Mouse (Mus musculus) neural tube, embryonic 12.5 days (tissue): ENCODE measurements around the gene Zfyve27. TPM values are rescaled to one million over a fixed set of nuclear protein-coding genes. Genes with fewer than 3 reads are reported as not detected.

Experiments
- ATAC-seq: fragments of 200-750 bp; cut with Nextera tagmentation; 2 replicates; pipeline ENCODE4 v1.8.0; 2017; ENCODE audit warnings: low read depth, mild to moderate bottlenecking, moderate TSS enrichment, moderate library complexity; ENCODE audit not compliant: low FRiP score
- H3K27ac ChIP-seq: fragments of 300-500 bp; sonication (generic); 2 replicates; pipeline ENCODE4 v1.5.1; 2016
- H3K27me3 ChIP-seq: fragments of 300-500 bp; sonication (generic); replicated peaks from 2 replicates; pipeline ENCODE4 v1.6.1; 2016; ENCODE audit warnings: mild to moderate bottlenecking
- H3K36me3 ChIP-seq: fragments of 300-500 bp; sonication (generic); 2 replicates; pipeline ENCODE4 v1.6.1; 2016; ENCODE audit warnings: mild to moderate bottlenecking
- H3K4me1 ChIP-seq: fragments of 300-500 bp; sonication (generic); 2 replicates; pipeline ENCODE4 v1.6.1; 2016
- H3K4me2 ChIP-seq: fragments of 300-500 bp; sonication (generic); replicated peaks from 2 replicates; pipeline ENCODE4 v1.6.1; 2016; ENCODE audit warnings: mild to moderate bottlenecking
- H3K4me3 ChIP-seq: fragments of 300-500 bp; sonication (generic); 2 replicates; pipeline ENCODE4 v1.5.1; 2016
- H3K9ac ChIP-seq: fragments of 300-500 bp; sonication (generic); 2 replicates; pipeline ENCODE4 v1.6.1; 2016; ENCODE audit warnings: mild to moderate bottlenecking
- H3K9me3 ChIP-seq: fragments of 300-500 bp; sonication (generic); 2 replicates; pipeline ENCODE4 v1.6.1; 2016; ENCODE audit warnings: mild to moderate bottlenecking
- WGBS: fragments of 180-500 bp; shearing (Covaris S2); methylation state at CpG from one replicate; pipeline ENCODE4 v1.1.7; 2016; 5-methylcytosine and 5-hydroxymethylcytosine counted together
- polyA plus RNA-seq: library from polyadenylated mRNA; unstranded; fragments of >200 nt; fragmentation: Nextera tagmentation; extraction: Ambion mirVana; gene quantifications from 2 replicates; pipeline ENCODE4 v1.2.1, GENCODE M21; 2016

Zfyve27 gene
- polyA plus RNA-seq, 1 experiment from 2014 or later: 59.1 TPM

GRCm38 (mm10) chr19:42129509-42130293 is 34.0 kb upstream of the Zfyve27 start:
- Histone ChIP-seq H3K9ac (no peak overlapping the region), H3K27ac (no peak overlapping the region), H3K27me3 (0 out of 2 replicates have a peak, but pooled peaks cover 4% of the 10 kb centered on the region), H3K4me2 (peak overlapping the region; percentile 93), H3K4me1 (peaks cover 21% of the 10 kb centered on the region), H3K4me3 (peak overlapping the region; percentile 49; the same call in 1 of the 2 replicates), H3K36me3 (peaks cover 3% of the 10 kb centered on the region; the same call in 1 of the 2 replicates), H3K9me3 (no peaks in the 10 kb centered on the region)
- 12% methylated on average over 14 of the region's 14 CpGs for WGBS
- peak; percentile 35 for ATAC-seq

GRCm38 (mm10) chr19:42130294-42130606 is 33.5 kb upstream of the Zfyve27 start:
- Histone ChIP-seq H3K36me3 (no peaks in the 10 kb centered on the region), H3K27ac (no peak overlapping the region)

GRCm38 (mm10) chr19:42131101-42131500 is 32.6 kb upstream of the Zfyve27 start:
- Histone ChIP-seq H3K4me3 (no peak overlapping the region), H3K9me3 (no peaks in the 10 kb centered on the region), H3K27me3 (0 out of 2 replicates have a peak, but pooled peaks cover 4% of the 10 kb centered on the region), H3K36me3 (no peaks in the 10 kb centered on the region), H3K27ac (no peak overlapping the region), H3K4me2 (no peak overlapping the region), H3K4me1 (peaks cover 21% of the 10 kb centered on the region), H3K9ac (no peak overlapping the region)
- ATAC-seq: no peak
- WGBS: 62% methylated on average over 5 of the region's 5 CpGs

More at GRCm38 (mm10) chr19:42130294-42130606, 33.5 kb upstream of the Zfyve27 start:
- H3K9me3 ChIP-seq: no peaks in the 10 kb centered on the region
- WGBS: 55% methylated on average over 3 of the region's 3 CpGs
- peak overlapping the region; percentile 93; the same call in 1 of the 2 replicates for H3K4me2 ChIP-seq
- no peak overlapping the region for H3K9ac ChIP-seq
- no peak overlapping the region for H3K4me3 ChIP-seq
- peaks cover 21% of the 10 kb centered on the region for H3K4me1 ChIP-seq
- H3K27me3 ChIP-seq: 0 out of 2 replicates have a peak, but pooled peaks cover 4% of the 10 kb centered on the region
- no peak for ATAC-seq

GRCm38 (mm10) chr19:42135070-42135469 is 28.7 kb upstream of the Zfyve27 start:
- H3K4me2 ChIP-seq: no peak overlapping the region
- no peaks in the 10 kb centered on the region for H3K9me3 ChIP-seq
- no peak overlapping the region for H3K9ac ChIP-seq

GRCm38 (mm10) chr19:42136126-42136525 is 27.6 kb upstream of the Zfyve27 start:
- H3K4me3 ChIP-seq: no peak overlapping the region
- WGBS: 21% methylated on average over 5 of the region's 5 CpGs
- no peak overlapping the region for H3K27ac ChIP-seq
- no peaks in the 10 kb centered on the region for H3K9me3 ChIP-seq
- no peaks in the 10 kb centered on the region for H3K4me1 ChIP-seq
- H3K9ac ChIP-seq: no peak overlapping the region
- H3K4me2 ChIP-seq: no peak overlapping the region
- no peaks in the 10 kb centered on the region for H3K36me3 ChIP-seq
- no peak for ATAC-seq
- no peaks in the 10 kb centered on the region for H3K27me3 ChIP-seq

More at GRCm38 (mm10) chr19:42135070-42135469, 28.7 kb upstream of the Zfyve27 start:
- ATAC-seq: no peak
- Histone ChIP-seq H3K4me3 (no peak overlapping the region), H3K27ac (no peak overlapping the region), H3K27me3 (no peaks in the 10 kb centered on the region), H3K4me1 (peaks cover 3% of the 10 kb centered on the region; the same call in 1 of the 2 replicates), H3K36me3 (no peaks in the 10 kb centered on the region)

- no peak for ATAC-seq
- H3K27me3 ChIP-seq: no peaks in the 10 kb centered on the region
- no peak overlapping the region for H3K27ac ChIP-seq
- no peak overlapping the region for H3K4me2 ChIP-seq
- H3K36me3 ChIP-seq: no peaks in the 10 kb centered on the region
- no peak overlapping the region for H3K9ac ChIP-seq
- no peak overlapping the region for H3K4me3 ChIP-seq
- WGBS: 92% methylated on average over 4 of the region's 4 CpGs
- H3K9me3 ChIP-seq: no peaks in the 10 kb centered on the region
- H3K4me1 ChIP-seq: no peaks in the 10 kb centered on the region
Observed at GRCm38 (mm10) chr19:42137167-42137672, 26.5 kb upstream of the Zfyve27 start.

GRCm38 (mm10) chr19:42138517-42139285 is 25.1 kb upstream of the Zfyve27 start:
- Histone ChIP-seq H3K27ac (no peak overlapping the region), H3K9ac (no peak overlapping the region), H3K27me3 (no peaks in the 10 kb centered on the region), H3K4me2 (no peak overlapping the region), H3K9me3 (no peaks in the 10 kb centered on the region), H3K4me3 (no peak overlapping the region), H3K4me1 (no peaks in the 10 kb centered on the region), H3K36me3 (no peaks in the 10 kb centered on the region)
- no peak for ATAC-seq
- WGBS: 91% methylated on average over 15 of the region's 15 CpGs

GRCm38 (mm10) chr19:42139724-42140517 is 23.8 kb upstream of the Zfyve27 start:
- no peak overlapping the region for H3K4me3 ChIP-seq
- H3K4me2 ChIP-seq: no peak overlapping the region
- H3K9ac ChIP-seq: no peak overlapping the region
- H3K9me3 ChIP-seq: no peaks in the 10 kb centered on the region
- H3K36me3 ChIP-seq: no peaks in the 10 kb centered on the region
- H3K27me3 ChIP-seq: no peaks in the 10 kb centered on the region
- H3K27ac ChIP-seq: no peak overlapping the region
- 84% methylated on average over 5 of the region's 5 CpGs for WGBS
- no peaks in the 10 kb centered on the region for H3K4me1 ChIP-seq
- ATAC-seq: no peak

- ATAC-seq: no peak
- Histone ChIP-seq H3K9ac (no peak overlapping the region), H3K9me3 (no peaks in the 10 kb centered on the region), H3K27me3 (peaks cover 15% of the 10 kb centered on the region), H3K4me1 (peaks cover 2% of the 10 kb centered on the region; the same call in 1 of the 2 replicates), H3K27ac (no peak overlapping the region), H3K4me2 (no peak overlapping the region), H3K36me3 (no peaks in the 10 kb centered on the region), H3K4me3 (no peak overlapping the region)
- 72% methylated on average over 3 of the region's 3 CpGs for WGBS
Observed at GRCm38 (mm10) chr19:42141998-42142397, 21.8 kb upstream of the Zfyve27 start.

GRCm38 (mm10) chr19:42142757-42143156 is 21.0 kb upstream of the Zfyve27 start:
- H3K27me3 ChIP-seq: peaks cover 18% of the 10 kb centered on the region
- ATAC-seq: no peak
- H3K27ac ChIP-seq: no peak overlapping the region
- H3K36me3 ChIP-seq: no peaks in the 10 kb centered on the region
- H3K4me2 ChIP-seq: no peak overlapping the region
- peaks cover 6% of the 10 kb centered on the region; the same call in 1 of the 2 replicates for H3K4me1 ChIP-seq
- no peak overlapping the region for H3K4me3 ChIP-seq
- 73% methylated on average over 2 of the region's 2 CpGs for WGBS
- H3K9ac ChIP-seq: no peak overlapping the region
- no peaks in the 10 kb centered on the region for H3K9me3 ChIP-seq

GRCm38 (mm10) chr19:42144067-42144466 is 19.7 kb upstream of the Zfyve27 start:
- Histone ChIP-seq H3K36me3 (no peaks in the 10 kb centered on the region), H3K27me3 (peaks cover 30% of the 10 kb centered on the region), H3K27ac (no peak overlapping the region), H3K4me2 (no peak overlapping the region), H3K4me3 (no peak overlapping the region), H3K9ac (no peak overlapping the region), H3K4me1 (peaks cover 18% of the 10 kb centered on the region), H3K9me3 (no peaks in the 10 kb centered on the region)
- 53% methylated on average over 6 of the region's 6 CpGs for WGBS
- ATAC-seq: no peak
